Mouse (Mus musculus) liver, embryonic 18 days (tissue): Measurements from ENCODE around the gene Apex2. TPM values are rescaled to one million over a fixed set of nuclear protein-coding genes. Genes with fewer than 3 reads are reported as not detected.

ENCODE experiments used
- polyA plus RNA-seq: library from polyadenylated mRNA; depleted of rRNA; stranded (reverse); fragments of >200 nt; gene quantifications from 2 replicates; pipeline ENCODE4 v1.2.3, GENCODE M21; 2012; rRNA removed

The Apex2 gene
- 9.7 and 11.5 TPM in 2 replicates for polyA plus RNA-seq

GRCm38 (mm10) chrX:150589696-150590095 lies at the start of gene Apex2:
Gene Apex2, minus strand, starts transcription at chrX:150589868.

GRCm38 (mm10) chrX:150588023-150588764 lies 1.5 kb downstream of the Apex2 start, which contains the start of gene Pfkfb1:
Gene Pfkfb1, plus strand, starts transcription at chrX:150588229.

GRCm38 (mm10) chrX:150547239-150547638 lies 42.4 kb downstream of the Apex2 start, which contains the start of gene Alas2:
Gene Alas2, plus strand, starts transcription at chrX:150547375.

Other genes starting within 250 kb of the Apex2 start
- 9.4 and 11.4 TPM in 2 replicates for gene Tmem29, start 130.7 kb downstream of the Apex2 start, polyA plus RNA-seq
- gene Alas2, start 42.5 kb downstream of the Apex2 start, polyA plus RNA-seq: 522 and 539 TPM in 2 replicates
- gene Pfkfb1, start 1.6 kb downstream of the Apex2 start, polyA plus RNA-seq: 137 and 152 TPM in 2 replicates
- gene Tro, start 67.7 kb upstream of the Apex2 start, polyA plus RNA-seq: 0.68 and 0.80 TPM in 2 replicates
- 22.9 and 25.8 TPM in 2 replicates for gene Maged2, start 224.5 kb upstream of the Apex2 start, polyA plus RNA-seq